Mouse (Mus musculus) splenic B cell, adult 2 months (primary cell): ENCODE measurements around the gene Ccdc73.
"Not testable (repeated sequence)": the region's sequence is repeated elsewhere in the genome, so short reads cannot be mapped to it uniquely, and the experiment has no call there.

Experiments
- DNase-seq: peaks from one replicate; pipeline ENCODE4 v3.0.0-alpha.2; 2011; ENCODE audit warnings: low read depth, low spot score
- H3K27me3 ChIP-seq: 2 replicates; pipeline ENCODE4 v1.6.1; 2012; ENCODE audit warnings: mild to moderate bottlenecking, low read length, moderate library complexity, mixed read lengths; ENCODE audit not compliant: control insufficient read depth, poor library complexity, insufficient read depth, severe bottlenecking
- H3K36me3 ChIP-seq: 2 replicates; pipeline ENCODE4 v1.6.1; 2012; ENCODE audit warnings: mild to moderate bottlenecking, low read length, moderate library complexity, mixed read lengths; ENCODE audit not compliant: control insufficient read depth, poor library complexity, insufficient read depth, severe bottlenecking

Gene Ccdc73

GRCm38 (mm10) chr2:104981712-104982111 lies 114.1 kb downstream of the Ccdc73 start:
- no peak for DNase-seq

GRCm38 (mm10) chr2:104985796-104986195 lies 118.2 kb downstream of the Ccdc73 start:
- DNase-seq, result peak; percentile 35

More at GRCm38 (mm10) chr2:104981712-104982111, 114.1 kb downstream of the Ccdc73 start:
- Histone ChIP-seq H3K36me3 (no peaks in the 10 kb centered on the region), H3K27me3 (no peaks in the 10 kb centered on the region)

GRCm38 (mm10) chr2:104988974-104989373 lies 121.4 kb downstream of the Ccdc73 start:
- no peaks in the 10 kb centered on the region for H3K27me3 ChIP-seq
- H3K36me3 ChIP-seq, result no peaks in the 10 kb centered on the region
- DNase-seq, result peak; percentile 54

More at GRCm38 (mm10) chr2:104985796-104986195, 118.2 kb downstream of the Ccdc73 start:
- Histone ChIP-seq H3K27me3 (no peaks in the 10 kb centered on the region), H3K36me3 (no peaks in the 10 kb centered on the region)

GRCm38 (mm10) chr2:104994436-104994835 lies 126.8 kb downstream of the Ccdc73 start:
- no peak for DNase-seq
- Histone ChIP-seq H3K27me3 (no peaks in the 10 kb centered on the region), H3K36me3 (0 out of 2 replicates have a peak, but pooled peaks cover 2% of the 10 kb centered on the region)

- DNase-seq, result no peak
- Histone ChIP-seq H3K27me3 (no peaks in the 10 kb centered on the region), H3K36me3 (0 out of 2 replicates have a peak, but pooled peaks cover 2% of the 10 kb centered on the region)
These were observed 128.6 kb downstream of the Ccdc73 start for GRCm38 (mm10) chr2:104996201-104996600.

GRCm38 (mm10) chr2:105007236-105007635 lies 139.6 kb downstream of the Ccdc73 start:
- no peaks in the 10 kb centered on the region for H3K27me3 ChIP-seq
- peaks cover 10% of the 10 kb centered on the region for H3K36me3 ChIP-seq
- no peak for DNase-seq

- Histone ChIP-seq H3K36me3 (no peaks in the 10 kb centered on the region; the same call in 1 of the 2 replicates), H3K27me3 (no peaks in the 10 kb centered on the region)
- DNase-seq, result peak; percentile 1
These were observed 148.8 kb downstream of the Ccdc73 start for GRCm38 (mm10) chr2:105016192-105016966.

GRCm38 (mm10) chr2:105016967-105017287 lies 149.3 kb downstream of the Ccdc73 start, which contains the start of gene Eif3m:
Eif3m (minus strand) TSS chr2:105017080.
- Histone ChIP-seq H3K36me3 (no peaks in the 10 kb centered on the region; the same call in 1 of the 2 replicates), H3K27me3 (no peaks in the 10 kb centered on the region)
- peak; percentile 94 for DNase-seq

- H3K36me3 ChIP-seq, result no peaks in the 10 kb centered on the region; the same call in 1 of the 2 replicates
- no peak for DNase-seq
- H3K27me3 ChIP-seq, result no peaks in the 10 kb centered on the region
These were observed 150.2 kb downstream of the Ccdc73 start for GRCm38 (mm10) chr2:105017802-105018201.

GRCm38 (mm10) chr2:105019457-105019856 lies 151.9 kb downstream of the Ccdc73 start:
- no peaks in the 10 kb centered on the region for H3K36me3 ChIP-seq
- H3K27me3 ChIP-seq, result no peaks in the 10 kb centered on the region
- no peak for DNase-seq

- Histone ChIP-seq H3K27me3 (no peaks in the 10 kb centered on the region), H3K36me3 (no peaks in the 10 kb centered on the region)
- DNase-seq, result no peak
These were observed 153.7 kb downstream of the Ccdc73 start for GRCm38 (mm10) chr2:105021256-105021655.

- DNase-seq, result no peak
- Histone ChIP-seq H3K27me3 (no peaks in the 10 kb centered on the region), H3K36me3 (no peaks in the 10 kb centered on the region)
These were observed 154.2 kb downstream of the Ccdc73 start for GRCm38 (mm10) chr2:105021836-105022235.

- DNase-seq, result no peak
- no peaks in the 10 kb centered on the region for H3K36me3 ChIP-seq
These were observed 155.5 kb downstream of the Ccdc73 start for GRCm38 (mm10) chr2:105023031-105023615.

GRCm38 (mm10) chr2:105023815-105024214 lies 156.2 kb downstream of the Ccdc73 start:
- no peak for DNase-seq
- no peaks in the 10 kb centered on the region for H3K36me3 ChIP-seq

More at GRCm38 (mm10) chr2:105023031-105023615, 155.5 kb downstream of the Ccdc73 start:
- H3K27me3 ChIP-seq, result no peaks in the 10 kb centered on the region

GRCm38 (mm10) chr2:105025610-105026009 lies 158.0 kb downstream of the Ccdc73 start:
- H3K27me3 ChIP-seq, DNase-seq, H3K36me3 ChIP-seq: not testable (repeated sequence)

More at GRCm38 (mm10) chr2:105023815-105024214, 156.2 kb downstream of the Ccdc73 start:
- no peaks in the 10 kb centered on the region for H3K27me3 ChIP-seq
